Mouse (Mus musculus) MEL (cell line): Measurements from ENCODE around the gene Tmem131.

Source experiments
- CTCF ChIP-seq, 3 experiments: IDR thresholded peaks in 2 of 3; conservative IDR thresholded peaks in 1 of 3; 2 replicates each; pipeline ENCODE4 v1.5.1; 2011 to 2012; ENCODE audit warnings: low read length in 3 of 3, low read depth in 2 of 3, mild to moderate bottlenecking in 2 of 3, improper control_type of control experiment in 1 of 3, inconsistent platforms in 1 of 3, mixed read lengths in 1 of 3, moderate library complexity in 1 of 3; ENCODE audit not compliant: control insufficient read depth in 1 of 3, insufficient read depth in 1 of 3, poor library complexity in 1 of 3, severe bottlenecking in 1 of 3
- E2F4 ChIP-seq: IDR thresholded peaks from 2 replicates; pipeline ENCODE4 v1.6.1; 2011; ENCODE audit warnings: low read depth, low read length, improper control_type of control experiment, borderline replicate concordance
- GABPA ChIP-seq: IDR thresholded peaks from 2 replicates; pipeline ENCODE4 v1.6.1; 2012; ENCODE audit warnings: low read depth, mild to moderate bottlenecking, inconsistent platforms, low read length, improper control_type of control experiment, moderate library complexity
- MAFK ChIP-seq: IDR thresholded peaks from 2 replicates; pipeline ENCODE4 v1.6.1; 2011; ENCODE audit warnings: low read depth, mild to moderate bottlenecking, low read length, improper control_type of control experiment, borderline replicate concordance
- MAX ChIP-seq: IDR thresholded peaks from 2 replicates; pipeline ENCODE4 v1.6.1; 2011; ENCODE audit warnings: low read length, improper control_type of control experiment
- MAZ ChIP-seq: IDR thresholded peaks from 2 replicates; pipeline ENCODE4 v1.6.1; 2012; ENCODE audit warnings: low read depth, mild to moderate bottlenecking, inconsistent platforms, low read length, improper control_type of control experiment
- MEF2A ChIP-seq: IDR thresholded peaks from 2 replicates; pipeline ENCODE4 v1.6.1; 2014; ENCODE audit warnings: low read depth, mild to moderate bottlenecking, inconsistent platforms, low read length, improper control_type of control experiment; ENCODE audit not compliant: poor library complexity, insufficient replicate concordance, severe bottlenecking; ENCODE audit errors: extremely low read depth
- MXI1 ChIP-seq: IDR thresholded peaks from 2 replicates; pipeline ENCODE4 v1.6.1; 2011; ENCODE audit warnings: mild to moderate bottlenecking, low read depth, low read length, improper control_type of control experiment
- MYB ChIP-seq: IDR thresholded peaks from 2 replicates; pipeline ENCODE4 v1.6.1; 2011; ENCODE audit warnings: mild to moderate bottlenecking, low read depth, low read length, improper control_type of control experiment
- POLR2A ChIP-seq, 2 experiments: IDR thresholded peaks; 2 replicates each; pipeline ENCODE4 v1.6.1; 2011 to 2012; ENCODE audit warnings: low read length in 2 of 2, mild to moderate bottlenecking in 2 of 2, control low read depth in 1 of 2, improper control_type of control experiment in 1 of 2, low read depth in 1 of 2, moderate library complexity in 1 of 2; ENCODE audit not compliant: control insufficient read depth in 1 of 2, insufficient read depth in 1 of 2, poor library complexity in 1 of 2
- POLR2AphosphoS2 ChIP-seq: IDR thresholded peaks from 2 replicates; pipeline ENCODE4 v1.6.1; 2011; ENCODE audit warnings: low read length, improper control_type of control experiment
- RAD21 ChIP-seq: IDR thresholded peaks from 2 replicates; pipeline ENCODE4 v1.6.1; 2011; ENCODE audit warnings: mild to moderate bottlenecking, low read depth, low read length, improper control_type of control experiment
- TBP ChIP-seq: IDR thresholded peaks from 2 replicates; pipeline ENCODE4 v1.8.0; 2011; ENCODE audit warnings: low read depth, low read length, improper control_type of control experiment
- ZC3H11A ChIP-seq: IDR thresholded peaks from 2 replicates; pipeline ENCODE4 v1.6.1; 2012; ENCODE audit warnings: low read depth, mild to moderate bottlenecking, inconsistent platforms, low read length, improper control_type of control experiment

GRCm38 (mm10) chr1:36760401-36760800, 183.1 kb downstream of the Tmem131 start:
- no peak for TF ChIP-seq GABPA
- no peak for TF ChIP-seq MEF2A
- TF ChIP-seq MAFK = no peak
- no peak for TF ChIP-seq CTCF (IDR thresholded peaks at IDR 0.05 in 2 of 3, conservative IDR thresholded peaks at IDR 0.05 in 1 of 3; ENCODE audit: control insufficient read depth in 1 of 3, insufficient read depth in 1 of 3, low read depth in 2 of 3, low read length in 3 of 3, poor library complexity in 1 of 3, severe bottlenecking in 1 of 3)
- TF ChIP-seq MXI1 = no peak
- TF ChIP-seq RAD21 = no peak
- TF ChIP-seq MAZ = no peak
- TF ChIP-seq MAX = no peak
- no peak for TF ChIP-seq MYB
- no peak for TF ChIP-seq TBP
- no peak for TF ChIP-seq POLR2A (IDR thresholded peaks at IDR 0.05; ENCODE audit: control insufficient read depth in 1 of 2, insufficient read depth in 1 of 2, low read depth in 1 of 2, low read length in 2 of 2, poor library complexity in 1 of 2)
- TF ChIP-seq E2F4 = no peak
- TF ChIP-seq POLR2AphosphoS2 = no peak
- no peak for TF ChIP-seq ZC3H11A
